Mouse (Mus musculus): ENCODE measurements around the gene Hist1h2ai. TPM values are rescaled to one million over a fixed set of nuclear protein-coding genes. Genes with fewer than 3 reads are reported as not detected.
"Not testable (repeated sequence)": the region's sequence is repeated elsewhere in the genome, so short reads cannot be mapped to it uniquely, and the experiment has no call there.

The Hist1h2ai gene
- polyA plus RNA-seq, 1 experiment = 1.7 TPM

DNA sequence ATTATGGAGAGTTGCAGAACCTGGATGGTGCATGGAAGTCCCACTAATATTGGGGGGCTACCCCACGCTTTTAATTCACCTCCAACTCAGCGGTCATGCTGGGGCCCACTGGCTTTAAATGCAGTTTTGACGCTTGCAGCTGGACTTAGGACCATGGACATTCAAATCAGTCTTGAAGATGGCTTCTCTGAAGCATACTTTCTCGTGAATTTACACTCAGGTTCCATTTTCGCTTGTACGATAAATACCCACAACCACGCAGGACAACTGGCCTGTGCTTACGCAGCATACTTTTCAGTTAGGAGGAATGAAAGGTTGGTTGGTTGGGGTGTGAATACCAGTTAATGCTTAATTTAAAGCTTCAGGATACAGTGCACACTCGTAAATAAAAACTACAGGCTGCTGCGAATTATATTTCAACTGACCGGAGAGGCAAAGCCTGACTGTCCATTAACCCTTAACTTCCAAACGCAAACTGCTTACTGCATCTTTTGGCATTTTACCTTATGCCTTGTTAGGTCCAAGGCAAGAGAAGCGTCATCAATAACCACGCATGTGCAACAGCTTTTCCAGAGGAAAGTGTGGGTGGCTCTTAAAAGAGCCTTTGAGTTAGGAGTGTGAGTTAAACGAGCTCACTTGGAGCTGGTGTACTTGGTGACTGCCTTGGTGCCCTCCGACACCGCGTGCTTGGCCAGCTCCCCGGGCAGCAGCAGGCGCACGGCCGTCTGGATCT lies 925 bp upstream of the Hist1h2ai start:
- TF ChIP-seq POLR2A (IDR thresholded peaks at IDR 0.05; ENCODE audit: extremely low read depth, insufficient read depth, low read length) (no peak), CTCF (IDR thresholded peaks at IDR 0.05; ENCODE audit: extremely low read depth, insufficient read depth, low read length) (no peak)
- peaks cover 5% of the 10 kb centered on the region; the same call in 1 of the 2 replicates for H3K4me1 ChIP-seq (ENCODE audit: control insufficient read depth, insufficient read depth, low read length)
- H3K4me3 ChIP-seq (ENCODE audit: insufficient read depth, low read length) = peak overlapping the region; percentile 33
- H3K27ac ChIP-seq (ENCODE audit: insufficient read depth, low read length) = no peak overlapping the region

DNA sequence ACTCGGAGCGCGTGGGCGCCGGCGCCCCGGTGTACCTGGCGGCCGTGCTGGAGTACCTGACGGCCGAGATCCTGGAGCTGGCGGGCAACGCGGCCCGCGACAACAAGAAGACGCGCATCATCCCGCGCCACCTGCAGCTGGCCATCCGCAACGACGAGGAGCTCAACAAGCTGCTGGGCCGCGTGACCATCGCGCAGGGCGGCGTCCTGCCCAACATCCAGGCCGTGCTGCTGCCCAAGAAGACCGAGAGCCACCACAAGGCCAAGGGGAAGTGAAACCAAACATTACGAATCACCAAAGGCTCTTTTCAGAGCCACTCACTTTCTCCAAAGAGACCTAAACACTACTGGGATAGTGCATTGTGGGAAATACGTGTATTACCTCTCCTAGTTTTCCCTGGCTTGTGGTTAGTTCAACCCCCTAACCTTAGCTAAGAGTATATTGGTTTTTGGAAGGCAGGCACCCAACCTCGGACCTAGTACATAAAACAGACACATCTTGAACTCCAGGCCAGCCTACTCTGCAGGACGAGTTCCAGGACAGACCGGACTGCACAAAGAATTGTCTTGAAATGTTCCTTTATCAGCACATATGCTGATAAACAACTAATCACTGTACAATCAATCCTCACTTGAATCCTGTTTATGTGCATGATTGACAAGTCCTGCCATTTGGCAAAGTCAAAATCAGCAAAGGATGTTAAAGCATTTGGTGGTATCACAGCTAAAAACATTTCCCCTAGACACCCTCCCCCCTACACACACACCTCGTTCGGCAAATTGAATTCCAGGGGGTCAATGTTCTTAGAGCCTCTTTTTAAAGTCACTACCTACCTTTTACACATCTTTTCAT lies 544 bp downstream of the Hist1h2ai start:
- Histone ChIP-seq H3K27ac (ENCODE audit: insufficient read depth, low read length) (peak overlapping the region; percentile 97), H3K4me3 (ENCODE audit: insufficient read depth, low read length) (peak overlapping the region; percentile 33)
- not testable (repeated sequence) for H3K4me1 ChIP-seq (ENCODE audit: control insufficient read depth, insufficient read depth, low read length)

DNA sequence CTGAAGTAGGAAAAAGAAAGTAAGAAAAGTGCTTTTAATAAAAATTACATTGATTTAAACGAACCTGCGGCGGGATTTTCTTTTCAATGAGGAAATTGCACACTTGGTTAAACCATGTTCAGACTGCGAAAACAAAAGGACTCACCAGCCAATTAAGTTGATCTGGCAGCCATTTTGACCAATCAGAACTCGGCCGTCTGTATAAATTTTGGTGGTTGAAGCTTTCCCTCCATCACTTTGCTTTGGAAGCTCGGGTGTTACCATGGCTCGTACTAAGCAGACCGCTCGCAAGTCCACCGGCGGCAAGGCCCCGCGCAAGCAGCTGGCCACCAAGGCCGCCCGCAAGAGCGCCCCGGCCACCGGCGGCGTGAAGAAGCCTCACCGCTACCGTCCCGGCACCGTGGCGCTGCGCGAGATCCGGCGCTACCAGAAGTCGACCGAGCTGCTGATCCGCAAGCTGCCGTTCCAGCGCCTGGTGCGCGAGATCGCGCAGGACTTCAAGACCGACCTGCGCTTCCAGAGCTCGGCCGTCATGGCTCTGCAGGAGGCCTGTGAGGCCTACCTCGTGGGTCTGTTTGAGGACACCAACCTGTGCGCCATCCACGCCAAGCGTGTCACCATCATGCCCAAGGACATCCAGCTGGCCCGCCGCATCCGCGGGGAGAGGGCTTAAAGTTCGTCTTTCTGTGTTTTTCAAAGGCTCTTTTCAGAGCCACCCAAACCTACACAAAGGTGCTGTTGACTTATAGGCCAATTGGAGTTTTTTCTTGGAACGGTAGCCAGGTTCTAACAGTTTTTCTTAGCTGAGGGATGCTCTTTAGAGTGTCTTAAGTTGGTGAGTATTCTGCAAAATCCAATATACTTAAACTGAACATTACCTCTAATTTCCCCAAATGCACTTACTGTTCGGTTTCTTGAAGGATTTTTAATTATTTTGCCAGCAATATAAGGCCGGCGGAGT lies 1.5 kb downstream of the Hist1h2ai start, which contains the start of gene Hist1h3h:
Gene Hist1h3h, plus strand, starts transcription at position 263 of the 961 bp plus-strand sequence.
- H3K4me1 ChIP-seq (ENCODE audit: control insufficient read depth, insufficient read depth, low read length) = not testable (repeated sequence)
- Histone ChIP-seq H3K4me3 (ENCODE audit: insufficient read depth, low read length) (peak within 1 kb of the TSS; percentile 33), H3K27ac (ENCODE audit: insufficient read depth, low read length) (peak within 1 kb of the TSS; percentile 97)
- peak; percentile 88 for TF ChIP-seq POLR2A (IDR thresholded peaks at IDR 0.05; ENCODE audit: extremely low read depth, insufficient read depth, low read length)

DNA sequence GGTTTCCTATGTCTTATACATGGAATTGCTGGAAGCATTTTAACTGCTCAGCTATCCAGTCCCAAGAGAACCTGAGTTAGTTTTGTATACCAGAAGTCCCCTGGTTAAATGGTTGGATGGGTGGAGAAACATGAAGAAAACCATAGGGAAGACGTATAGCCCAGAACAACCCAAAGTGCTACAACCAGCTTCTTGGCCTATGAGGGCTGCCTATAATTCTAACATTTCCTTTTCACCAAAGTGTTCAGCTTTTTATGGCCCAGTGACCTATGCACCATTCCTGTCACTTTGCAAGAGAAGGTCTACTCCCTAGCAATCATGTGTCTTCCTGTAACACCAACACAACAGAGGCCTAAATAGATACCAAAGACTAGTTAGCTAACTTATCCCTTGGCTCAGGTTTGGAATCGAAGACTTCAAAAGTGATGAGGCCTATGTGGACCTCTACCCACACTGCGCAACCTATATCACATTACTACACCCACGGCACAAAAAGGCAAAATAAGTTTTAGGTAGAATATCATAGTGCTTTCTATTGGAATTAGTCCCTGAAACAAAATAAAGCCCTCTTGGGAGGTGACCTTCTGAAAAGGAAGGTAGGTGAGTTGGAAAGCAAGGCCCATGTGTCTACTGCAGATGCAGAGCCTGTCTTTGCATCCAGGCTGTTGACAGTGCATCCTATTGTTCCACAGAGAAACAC lies 2.3 kb downstream of the Hist1h2ai start:
- H3K4me1 ChIP-seq (ENCODE audit: control insufficient read depth, insufficient read depth, low read length) = peaks cover 7% of the 10 kb centered on the region; the same call in 1 of the 2 replicates
- peak overlapping the region; percentile 33; the same call in 1 of the 2 replicates for H3K4me3 ChIP-seq (ENCODE audit: insufficient read depth, low read length)
- TF ChIP-seq CTCF (IDR thresholded peaks at IDR 0.05; ENCODE audit: extremely low read depth, insufficient read depth, low read length) (no peak), POLR2A (IDR thresholded peaks at IDR 0.05; ENCODE audit: extremely low read depth, insufficient read depth, low read length) (no peak)
- no peak overlapping the region for H3K27ac ChIP-seq (ENCODE audit: insufficient read depth, low read length)

DNA sequence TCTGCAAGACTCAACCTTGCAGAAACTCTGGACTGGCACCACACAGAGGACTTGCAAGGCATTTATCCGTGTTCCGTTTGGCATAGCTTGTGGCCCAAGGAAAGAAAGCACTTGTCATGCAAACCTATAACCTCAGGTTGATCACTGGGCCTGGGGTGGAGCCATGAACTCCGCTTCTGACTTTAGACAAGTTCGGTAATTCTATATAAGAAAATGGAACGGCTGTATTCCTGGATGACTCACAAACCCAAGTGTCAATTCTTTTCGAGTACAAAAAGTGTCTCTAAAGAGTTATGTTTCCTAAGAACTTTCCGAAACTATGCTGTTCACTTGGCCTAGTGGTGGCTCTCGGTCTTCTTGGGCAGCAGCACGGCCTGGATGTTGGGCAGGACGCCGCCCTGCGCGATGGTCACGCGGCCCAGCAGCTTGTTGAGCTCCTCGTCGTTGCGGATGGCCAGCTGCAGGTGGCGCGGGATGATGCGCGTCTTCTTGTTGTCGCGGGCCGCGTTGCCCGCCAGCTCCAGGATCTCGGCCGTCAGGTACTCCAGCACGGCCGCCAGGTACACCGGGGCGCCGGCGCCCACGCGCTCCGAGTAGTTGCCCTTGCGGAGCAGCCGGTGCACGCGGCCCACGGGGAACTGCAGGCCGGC lies 5.0 kb downstream of the Hist1h2ai start:
- peak overlapping the region; percentile 42 for H3K4me3 ChIP-seq (ENCODE audit: insufficient read depth, low read length)
- H3K27ac ChIP-seq (ENCODE audit: insufficient read depth, low read length) = not testable (repeated sequence)

DNA sequence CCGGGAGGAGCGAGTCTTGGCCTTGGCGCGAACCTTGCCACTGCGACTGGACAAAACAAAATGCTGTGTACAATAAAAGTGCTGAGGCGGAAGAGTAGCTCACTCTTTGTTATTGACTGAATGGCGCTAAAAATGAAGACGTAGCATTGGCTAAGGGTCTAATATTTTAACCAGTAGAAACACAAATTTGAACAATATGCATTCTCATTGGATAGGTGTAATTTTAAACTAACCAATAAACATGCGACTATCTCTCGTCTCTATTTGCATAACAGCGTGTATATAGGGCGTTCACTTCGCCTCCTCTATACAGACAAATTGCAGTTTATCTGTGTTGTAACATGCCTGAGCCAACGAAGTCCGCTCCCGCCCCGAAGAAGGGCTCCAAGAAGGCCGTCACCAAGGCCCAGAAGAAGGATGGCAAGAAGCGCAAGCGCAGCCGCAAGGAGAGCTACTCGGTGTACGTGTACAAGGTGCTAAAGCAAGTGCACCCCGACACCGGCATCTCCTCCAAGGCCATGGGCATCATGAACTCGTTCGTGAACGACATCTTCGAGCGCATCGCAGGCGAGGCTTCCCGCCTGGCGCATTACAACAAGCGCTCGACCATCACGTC lies 5.6 kb downstream of the Hist1h2ai start, which contains the start of gene Hist1h2bm:
Gene Hist1h2bm, plus strand, starts transcription at position 288 of the 616 bp plus-strand sequence.
- not testable (repeated sequence) for H3K4me1 ChIP-seq (ENCODE audit: control insufficient read depth, insufficient read depth, low read length); H3K27ac ChIP-seq (ENCODE audit: insufficient read depth, low read length)
- peak; percentile 85 for TF ChIP-seq POLR2A (IDR thresholded peaks at IDR 0.05; ENCODE audit: extremely low read depth, insufficient read depth, low read length)
- H3K4me3 ChIP-seq (ENCODE audit: insufficient read depth, low read length) = peak within 1 kb of the TSS; percentile 42

More for the DNA sequence above, 5.0 kb downstream of the Hist1h2ai start:
- H3K4me1 ChIP-seq (ENCODE audit: control insufficient read depth, insufficient read depth, low read length) = not testable (repeated sequence)

DNA sequence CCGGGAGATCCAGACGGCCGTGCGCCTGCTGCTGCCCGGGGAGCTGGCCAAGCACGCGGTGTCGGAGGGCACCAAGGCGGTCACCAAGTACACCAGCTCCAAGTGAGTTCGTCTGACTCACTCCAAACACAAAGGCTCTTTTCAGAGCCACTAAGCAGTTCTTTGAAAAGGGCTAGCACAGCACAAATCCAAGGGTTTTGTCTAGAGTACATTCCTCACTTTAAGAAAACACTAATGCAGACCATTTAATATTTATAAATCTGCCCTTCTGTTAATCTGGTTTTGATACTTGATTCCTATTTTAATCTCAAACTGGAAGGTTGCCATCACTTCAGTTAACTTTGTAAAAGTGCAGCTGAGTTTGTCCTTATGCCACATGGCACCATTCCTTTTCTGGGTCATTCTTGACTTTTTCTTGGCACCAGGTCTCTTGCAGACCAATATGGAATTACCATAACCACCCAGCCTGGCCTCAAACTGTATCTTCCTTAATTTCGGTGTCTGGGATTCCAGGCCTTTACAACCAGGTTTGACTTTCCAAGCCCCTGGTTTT lies 6.2 kb downstream of the Hist1h2ai start:
- Histone ChIP-seq H3K4me1 (ENCODE audit: control insufficient read depth, insufficient read depth, low read length) (0 out of 2 replicates have a peak, but pooled peaks cover 2% of the 10 kb centered on the region), H3K27ac (ENCODE audit: insufficient read depth, low read length) (no peak overlapping the region), H3K4me3 (ENCODE audit: insufficient read depth, low read length) (peak overlapping the region; percentile 42)
- no peak for TF ChIP-seq CTCF (IDR thresholded peaks at IDR 0.05; ENCODE audit: extremely low read depth, insufficient read depth, low read length)
- TF ChIP-seq POLR2A (IDR thresholded peaks at IDR 0.05; ENCODE audit: extremely low read depth, insufficient read depth, low read length) = no peak
